Mouse (Mus musculus): ENCODE measurements around the gene Rab25.
"Not testable (repeated sequence)": the region's sequence is repeated elsewhere in the genome, so short reads cannot be mapped to it uniquely, and the experiment has no call there.

Gene Rab25

GRCm38 (mm10) chr3:88548180-88548917, at the start of gene Rab25:
Rab25 (minus strand) TSS chr3:88548300.
- in situ Hi-C loops (cut with MboI, MseI): loop anchor here in 1 of 2 experiments (5.0 kb wide), 1 partner anchor 94 kb away; no protein-coding TSS in a partner anchor

- in situ Hi-C loops (cut with MboI, MseI): loop anchor here in 1 of 2 experiments (10.0 kb wide), 1 partner anchor 148 kb away; no protein-coding TSS in a partner anchor
These were observed 48.4 kb upstream of the Rab25 start for GRCm38 (mm10) chr3:88596547-88596946.

DNA sequence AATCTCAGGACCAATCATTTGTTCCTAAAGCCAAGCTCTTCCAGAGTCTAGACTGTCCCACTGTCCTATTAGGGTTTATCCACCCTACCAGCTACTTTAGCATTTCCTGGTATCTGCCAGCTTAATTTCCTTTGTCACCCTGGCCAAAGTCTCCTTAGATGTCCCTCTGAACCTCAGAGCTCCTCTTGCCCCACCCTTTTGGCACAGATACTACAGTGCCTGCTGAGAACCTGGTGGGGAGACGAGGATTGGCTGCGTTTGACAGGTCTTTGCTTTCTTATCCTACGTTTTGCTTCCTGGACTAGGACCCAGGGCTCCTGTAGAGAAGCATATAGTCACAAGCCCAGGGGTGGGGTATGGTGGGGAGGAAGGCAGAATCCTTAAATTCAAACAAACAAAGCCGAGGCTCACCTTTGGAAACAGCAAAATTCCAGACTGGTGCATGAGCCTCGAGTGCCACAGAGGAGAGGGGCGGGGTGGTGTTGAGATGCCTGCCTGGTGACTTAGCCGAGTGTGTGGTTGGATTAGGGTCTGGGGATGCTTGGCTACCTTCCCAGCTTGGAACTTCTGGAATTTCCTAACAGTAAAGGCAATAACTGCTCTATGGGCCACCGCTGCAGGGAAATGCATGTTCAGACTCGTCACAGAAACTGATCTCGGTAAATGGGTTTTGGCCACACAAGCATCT, 45.9 kb upstream of the Rab25 start:
- in situ Hi-C loops (cut with MboI, MseI): loop anchor here in 1 of 2 experiments (10.0 kb wide), 1 partner anchor 151 kb away; no protein-coding TSS in a partner anchor

DNA sequence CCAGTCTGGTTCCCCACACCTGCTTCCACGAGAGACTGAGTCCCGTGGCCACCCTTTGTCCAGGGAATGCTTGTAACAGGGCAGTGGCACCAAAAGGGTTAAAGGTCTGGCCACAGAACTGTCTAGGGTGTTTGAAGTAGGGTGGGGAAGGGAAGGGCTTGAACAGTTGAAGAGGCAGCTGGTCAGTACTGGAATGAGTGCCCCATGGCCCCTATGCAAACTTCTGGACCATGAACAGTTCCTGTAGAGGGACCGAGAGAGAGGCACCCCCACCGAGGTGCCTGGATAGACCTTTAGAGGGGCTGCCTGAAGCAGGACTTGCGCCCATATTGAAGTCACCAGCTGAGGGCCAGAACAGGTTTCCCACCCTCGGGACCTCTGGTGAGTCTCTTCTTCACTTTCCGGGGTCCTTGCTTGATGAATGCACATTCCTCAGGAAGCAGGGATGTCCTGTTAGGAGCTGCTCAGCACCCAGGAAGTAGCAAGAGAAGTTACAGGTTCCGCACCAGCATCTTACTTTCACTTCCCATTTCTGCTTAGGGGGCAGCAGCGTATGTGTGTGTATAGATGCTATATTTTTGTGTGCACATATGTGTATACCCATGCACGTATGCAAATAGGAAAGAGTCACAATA, 45.0 kb upstream of the Rab25 start:
- in situ Hi-C loops (cut with MboI, MseI): loop anchor here in 1 of 2 experiments (10.0 kb wide), 1 partner anchor 152 kb away; no protein-coding TSS in a partner anchor

- in situ Hi-C loops (cut with MboI, MseI): loop anchor here in 1 of 2 experiments (10.0 kb wide), 1 partner anchor 153 kb away; no protein-coding TSS in a partner anchor
These were observed 44.0 kb upstream of the Rab25 start for GRCm38 (mm10) chr3:88591950-88592731.

GRCm38 (mm10) chr3:88591044-88591443, 42.9 kb upstream of the Rab25 start:
- in situ Hi-C loops (cut with MboI, MseI): loop anchor here in 1 of 2 experiments (10.0 kb wide), 1 partner anchor 154 kb away; no protein-coding TSS in a partner anchor

DNA sequence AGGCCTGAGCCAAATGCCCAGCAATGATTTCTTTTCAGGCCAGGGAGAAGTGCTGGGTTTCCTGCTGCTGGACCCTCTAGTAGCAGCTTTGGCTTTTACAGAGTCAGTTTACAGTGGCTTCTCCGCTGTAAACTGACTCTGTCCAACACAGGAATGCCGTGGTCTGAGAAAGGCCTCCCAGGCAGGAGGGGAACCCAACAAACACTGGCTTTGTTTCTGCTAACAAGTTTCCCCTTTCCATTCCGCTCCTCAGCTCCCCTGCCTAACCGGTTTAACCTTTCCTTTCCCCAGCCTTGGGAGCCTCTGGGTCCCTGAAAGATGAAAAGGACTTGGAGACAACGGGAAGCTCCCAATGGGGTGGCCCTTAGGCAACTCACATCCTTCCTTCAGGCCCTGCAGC, 42.1 kb upstream of the Rab25 start:
- in situ Hi-C loops (cut with MboI, MseI): loop anchor here in 1 of 2 experiments (10.0 kb wide), 1 partner anchor 155 kb away; no protein-coding TSS in a partner anchor

DNA sequence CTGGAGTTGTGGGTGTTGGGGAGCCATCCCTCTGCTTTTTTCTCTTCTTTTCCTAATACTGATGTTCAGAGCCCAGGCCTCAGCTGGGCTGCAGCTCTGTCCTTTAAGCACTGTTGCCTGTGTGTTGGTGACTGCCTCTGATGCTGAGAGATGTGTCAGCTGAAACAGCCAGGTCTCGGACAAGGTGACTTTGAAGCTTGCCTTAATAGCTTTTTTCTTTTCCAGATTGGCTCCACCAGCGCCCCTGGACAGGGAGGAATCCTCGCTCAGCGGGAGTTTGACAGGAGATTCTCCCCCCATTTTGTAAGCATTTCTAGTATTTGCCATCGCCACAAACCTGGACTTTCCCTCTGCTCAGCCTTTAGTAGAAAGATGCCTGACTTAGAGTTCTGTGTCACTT, 38.5 kb upstream of the Rab25 start:
- in situ Hi-C loops (cut with MboI, MseI): no loop called here

GRCm38 (mm10) chr3:88585769-88586168, 37.7 kb upstream of the Rab25 start:
- in situ Hi-C loops (cut with MboI, MseI): no loop called here

DNA sequence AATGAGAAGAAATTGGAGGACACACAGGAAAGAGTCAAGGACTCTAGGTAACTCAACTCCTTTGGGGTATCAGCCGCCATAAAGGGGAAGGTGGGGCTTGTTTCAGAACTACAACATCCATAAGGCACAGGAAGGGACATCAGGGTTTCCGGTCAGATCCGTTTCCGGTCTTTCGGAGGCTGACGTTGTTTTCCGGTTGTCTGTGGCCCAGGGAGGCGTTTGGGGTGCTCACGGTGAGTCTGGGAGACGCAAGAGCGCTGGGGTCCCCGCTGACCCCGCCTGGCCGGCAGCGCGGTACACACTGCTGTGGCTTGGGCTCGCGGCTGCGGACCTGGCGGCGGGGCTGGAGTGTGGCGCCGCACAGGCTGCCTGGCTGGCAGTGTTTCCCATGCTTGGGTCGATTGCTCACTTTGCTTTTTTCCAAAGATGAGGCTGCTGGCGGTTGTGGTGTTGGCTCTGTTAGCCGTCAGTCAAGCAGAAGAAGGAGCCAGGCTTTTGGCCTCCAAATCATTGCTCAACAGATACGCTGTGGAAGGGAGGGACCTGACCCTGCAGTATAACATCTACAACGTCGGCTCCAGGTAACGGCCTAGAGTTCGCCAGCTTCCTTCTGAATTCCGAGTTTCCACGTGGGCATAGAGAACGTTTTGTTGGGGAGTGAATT, 31.5 kb upstream of the Rab25 start:
- in situ Hi-C loops (cut with MboI, MseI): no loop called here

GRCm38 (mm10) chr3:88578498-88579424, 30.7 kb upstream of the Rab25 start:
- in situ Hi-C loops (cut with MboI, MseI): no loop called here

DNA sequence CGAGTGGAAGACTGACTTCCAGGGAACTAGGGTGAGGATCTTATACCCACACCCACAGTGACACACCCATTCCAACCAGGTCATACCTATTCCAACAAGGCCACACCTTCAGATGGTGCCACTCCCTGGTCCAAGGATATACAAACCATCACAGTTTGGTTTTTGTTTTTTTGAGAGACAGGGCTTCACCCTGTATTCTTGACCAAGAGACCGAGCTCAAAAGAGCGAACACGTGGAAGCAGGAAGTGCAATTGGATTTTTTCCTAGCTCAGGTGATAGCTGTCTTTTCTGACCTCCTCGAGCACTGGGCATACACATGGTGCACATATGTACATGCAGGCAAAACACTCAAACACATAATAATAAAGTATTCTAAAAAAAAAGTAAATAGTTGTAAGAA, 29.7 kb upstream of the Rab25 start:
- in situ Hi-C loops (cut with MboI, MseI): not testable (repeated sequence)

- in situ Hi-C loops (cut with MboI, MseI): no loop called here
These were observed 27.4 kb upstream of the Rab25 start, which contains the start of gene Ssr2 for GRCm38 (mm10) chr3:88575540-88575939. Ssr2 (plus strand) TSS chr3:88575876.

- in situ Hi-C loops (cut with MboI, MseI): no loop called here
These were observed 25.7 kb upstream of the Rab25 start for GRCm38 (mm10) chr3:88573810-88574209.

- in situ Hi-C loops (cut with MboI, MseI): no loop called here
These were observed 24.7 kb upstream of the Rab25 start for GRCm38 (mm10) chr3:88572835-88573234.

DNA sequence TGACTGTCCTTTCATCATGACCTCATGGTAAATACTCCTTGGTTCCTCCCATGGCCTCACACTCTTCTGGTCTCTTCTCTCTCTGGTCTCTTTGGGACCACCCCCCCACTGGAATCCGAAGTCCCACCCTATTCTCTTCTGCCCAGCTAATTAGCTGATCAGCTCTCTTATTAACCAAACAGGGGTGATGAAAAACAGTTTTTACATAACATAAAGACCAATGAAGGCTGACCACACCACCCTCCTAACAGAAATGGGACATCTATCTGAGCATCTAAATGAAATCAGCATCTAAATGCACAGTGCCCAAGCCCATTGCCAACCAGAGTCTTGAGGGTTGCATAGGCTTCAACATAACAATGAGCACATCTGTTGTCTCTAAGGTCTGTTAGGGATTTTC, 23.8 kb upstream of the Rab25 start:
- in situ Hi-C loops (cut with MboI, MseI): no loop called here

DNA sequence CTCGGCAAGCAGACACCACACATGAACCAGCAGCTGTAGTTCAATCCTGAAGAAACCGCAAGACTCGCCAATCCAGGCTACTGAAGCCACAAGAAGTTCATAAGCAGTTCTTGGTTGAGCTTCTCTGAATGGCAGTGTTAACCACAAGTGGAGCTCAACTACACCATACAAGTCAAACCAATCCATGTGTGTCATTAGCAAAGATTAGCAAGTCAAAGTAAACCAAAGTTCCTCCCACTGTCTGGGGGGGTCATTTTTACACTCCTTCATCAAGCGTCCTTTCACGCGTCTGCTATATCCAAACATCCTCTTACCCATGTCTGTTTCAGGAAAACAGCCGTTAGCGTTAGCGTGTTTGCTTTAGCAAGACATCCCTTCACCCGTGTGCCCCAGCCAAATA, 22.2 kb upstream of the Rab25 start:
- in situ Hi-C loops (cut with MboI, MseI): no loop called here

- in situ Hi-C loops (cut with MboI, MseI): no loop called here
These were observed 21.6 kb upstream of the Rab25 start for GRCm38 (mm10) chr3:88569694-88570093.

- in situ Hi-C loops (cut with MboI, MseI): no loop called here
These were observed 21.0 kb upstream of the Rab25 start for GRCm38 (mm10) chr3:88569093-88569492.

Measured in T-helper 17 cell (primary cell).